Mouse (Mus musculus): ENCODE results near the gene Btg1. TPM values are rescaled to one million over a fixed set of nuclear protein-coding genes. Genes with fewer than 3 reads are reported as not detected.

The Btg1 gene
- polyA plus RNA-seq, 1 experiment from 2014 or later = 34.8 TPM

DNA sequence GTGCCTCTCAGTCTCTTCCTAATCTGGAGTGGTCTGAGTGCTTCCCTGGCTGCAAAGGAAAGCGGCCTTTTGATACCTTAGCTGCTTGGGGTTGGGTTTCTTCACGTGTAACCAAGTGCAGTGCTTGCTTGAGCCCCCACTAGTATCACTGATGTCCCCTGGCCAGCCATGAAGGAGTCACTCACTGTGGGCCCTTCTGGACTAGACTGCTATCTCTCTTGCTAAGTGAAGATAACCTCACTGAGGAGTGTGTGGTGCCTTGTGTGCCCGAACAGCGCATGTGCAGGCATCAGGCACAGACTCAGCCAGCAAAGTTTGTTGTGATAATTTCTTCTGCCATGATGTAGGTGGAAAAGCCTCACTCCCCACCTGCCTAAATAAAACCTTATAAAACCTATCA, 8.9 kb downstream of the Btg1 start:
- H3K9me3 ChIP-seq (ENCODE audit: control insufficient read depth, low read length) = no peaks in the 10 kb centered on the region
- no peak overlapping the region; the same call in 1 of the 2 replicates for H3K9ac ChIP-seq (ENCODE audit: low read depth, low read length)
- H3K27me3 ChIP-seq (replicated peaks; ENCODE audit: control insufficient read depth, insufficient read depth, low read length) = no peaks in the 10 kb centered on the region
- H3K4me2 ChIP-seq (ENCODE audit: low read length) = peak overlapping the region; percentile 66
- H3K36me3 ChIP-seq (ENCODE audit: control insufficient read depth, insufficient read depth, low read length) = no peaks in the 10 kb centered on the region
- 73% methylated on average over 4 of the region's 4 CpGs for WGBS
- ATAC-seq = 0 out of 2 replicates have a peak, but pooled peaks have one; percentile 29
- H3K27ac ChIP-seq (ENCODE audit: low read depth, low read length) = no peak overlapping the region
- peaks cover 37% of the 10 kb centered on the region for H3K4me1 ChIP-seq (ENCODE audit: control insufficient read depth, insufficient read depth, low read depth, low read length)
- no peak overlapping the region for H3K4me3 ChIP-seq (ENCODE audit: low read length)

DNA sequence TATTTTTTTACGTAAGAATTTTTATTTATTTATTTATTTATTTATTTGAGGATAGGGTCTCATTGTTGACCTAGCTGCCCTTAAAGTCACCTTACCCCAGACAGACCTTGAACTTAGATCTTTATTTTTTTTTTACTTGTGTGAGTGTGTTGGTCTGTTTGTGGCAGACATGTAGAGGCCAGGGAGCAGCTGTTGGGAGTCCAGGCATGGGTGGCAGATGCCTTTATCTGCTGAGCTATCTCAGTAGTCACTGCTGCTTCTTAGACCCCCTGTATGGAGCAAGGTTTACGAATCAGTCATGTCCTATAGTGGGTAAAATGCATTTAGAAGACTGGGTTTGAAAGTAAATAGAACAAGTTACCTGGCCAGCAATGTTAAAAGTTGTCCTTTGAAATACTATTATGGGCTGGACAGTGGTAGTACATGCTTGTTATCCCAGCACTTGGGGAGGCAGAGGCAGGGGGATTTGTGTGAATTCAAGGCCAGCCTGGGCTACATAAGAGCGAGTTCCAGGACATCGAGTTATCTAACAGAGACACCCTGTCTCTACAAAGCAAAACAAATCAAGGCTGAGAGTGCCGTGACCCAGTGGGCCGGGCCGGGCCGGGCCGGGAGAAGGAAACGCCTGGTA, 9.4 kb downstream of the Btg1 start:
- Histone ChIP-seq H3K27me3 (replicated peaks; ENCODE audit: control insufficient read depth, insufficient read depth, low read length) (no peaks in the 10 kb centered on the region), H3K9me3 (ENCODE audit: control insufficient read depth, low read length) (no peaks in the 10 kb centered on the region), H3K4me2 (ENCODE audit: low read length) (no peak overlapping the region), H3K9ac (ENCODE audit: low read depth, low read length) (no peak overlapping the region), H3K4me1 (ENCODE audit: control insufficient read depth, insufficient read depth, low read depth, low read length) (peaks cover 37% of the 10 kb centered on the region), H3K4me3 (ENCODE audit: low read length) (no peak overlapping the region), H3K36me3 (ENCODE audit: control insufficient read depth, insufficient read depth, low read length) (no peaks in the 10 kb centered on the region), H3K27ac (ENCODE audit: low read depth, low read length) (no peak overlapping the region)
- 96% methylated on average over 10 of the region's 10 CpGs for whole genome bisulfite sequencing
- ATAC-seq = no peak

DNA sequence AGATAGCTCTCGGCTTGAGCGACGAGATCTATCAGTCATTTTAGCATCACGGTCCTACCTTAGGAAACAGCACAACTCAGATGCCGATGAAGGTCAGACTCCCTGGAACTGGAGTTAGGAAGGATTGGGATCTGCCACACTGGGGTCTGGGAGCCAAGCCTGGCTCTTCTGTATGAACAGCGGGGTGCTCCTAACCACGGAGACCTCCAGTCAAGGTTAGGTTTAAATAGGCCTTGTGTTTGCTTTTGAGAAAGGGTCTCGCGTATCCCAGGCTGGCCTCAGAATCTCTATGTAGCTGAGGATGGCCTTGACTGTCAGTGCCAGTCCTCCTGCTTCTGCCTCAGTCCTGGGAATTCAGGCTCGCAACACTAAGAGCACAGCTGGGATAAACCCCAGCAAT, 10.5 kb downstream of the Btg1 start:
- Histone ChIP-seq H3K4me1 (ENCODE audit: control insufficient read depth, insufficient read depth, low read depth, low read length) (peaks cover 28% of the 10 kb centered on the region), H3K9me3 (ENCODE audit: control insufficient read depth, low read length) (no peaks in the 10 kb centered on the region), H3K27me3 (replicated peaks; ENCODE audit: control insufficient read depth, insufficient read depth, low read length) (no peaks in the 10 kb centered on the region), H3K4me2 (ENCODE audit: low read length) (no peak overlapping the region), H3K27ac (ENCODE audit: low read depth, low read length) (no peak overlapping the region), H3K4me3 (ENCODE audit: low read length) (no peak overlapping the region), H3K9ac (ENCODE audit: low read depth, low read length) (no peak overlapping the region), H3K36me3 (ENCODE audit: control insufficient read depth, insufficient read depth, low read length) (no peaks in the 10 kb centered on the region)
- WGBS = 92% methylated on average over 10 of the region's 10 CpGs
- ATAC-seq = no peak

DNA sequence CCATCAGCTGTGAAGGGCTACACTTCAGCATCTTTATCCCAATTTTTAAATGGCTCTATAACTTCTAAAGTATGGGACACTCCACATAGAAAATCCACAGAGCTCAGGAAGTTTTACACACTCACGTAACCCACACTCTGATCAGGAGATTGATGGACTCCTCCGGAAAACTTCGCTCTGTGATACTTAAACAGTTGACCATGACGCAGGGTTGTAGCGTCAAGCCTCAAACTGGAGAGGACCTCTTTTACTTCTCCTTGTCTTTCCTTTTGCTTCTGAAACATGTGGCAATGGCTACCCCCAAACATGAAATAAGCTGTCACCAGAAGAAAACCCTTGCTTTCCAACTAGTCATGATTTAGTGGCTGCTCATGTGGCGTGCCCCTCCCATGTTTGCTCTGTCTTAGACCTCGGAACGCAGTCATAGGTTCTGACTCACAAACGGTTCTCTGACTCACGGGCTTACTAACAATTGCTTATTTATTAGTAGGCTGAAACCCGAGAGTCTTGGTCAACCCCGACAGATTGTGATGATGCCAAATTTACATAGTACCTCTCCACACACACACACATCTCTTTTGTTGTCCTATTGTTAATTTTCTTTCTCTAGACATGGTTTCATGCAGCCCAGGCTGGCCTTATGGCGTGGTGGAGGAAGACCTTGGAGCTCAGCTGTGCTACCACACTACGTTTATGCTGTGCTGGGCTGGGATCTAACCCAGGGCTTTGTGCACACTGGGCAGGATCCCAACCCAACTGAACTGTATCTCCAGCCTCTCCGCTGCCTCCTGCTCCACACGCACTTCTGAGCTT, 11.5 kb downstream of the Btg1 start:
- H3K36me3 ChIP-seq (ENCODE audit: control insufficient read depth, insufficient read depth, low read length) = no peaks in the 10 kb centered on the region
- WGBS = 81% methylated on average over 16 of the region's 16 CpGs
- no peak overlapping the region for H3K4me2 ChIP-seq (ENCODE audit: low read length)
- H3K4me1 ChIP-seq (ENCODE audit: control insufficient read depth, insufficient read depth, low read depth, low read length) = peaks cover 20% of the 10 kb centered on the region
- no peak for ATAC-seq
- no peak overlapping the region for H3K27ac ChIP-seq (ENCODE audit: low read depth, low read length)
- no peaks in the 10 kb centered on the region for H3K9me3 ChIP-seq (ENCODE audit: control insufficient read depth, low read length)
- no peak overlapping the region for H3K4me3 ChIP-seq (ENCODE audit: low read length)
- H3K27me3 ChIP-seq (replicated peaks; ENCODE audit: control insufficient read depth, insufficient read depth, low read length) = no peaks in the 10 kb centered on the region
- H3K9ac ChIP-seq (ENCODE audit: low read depth, low read length) = no peak overlapping the region

DNA sequence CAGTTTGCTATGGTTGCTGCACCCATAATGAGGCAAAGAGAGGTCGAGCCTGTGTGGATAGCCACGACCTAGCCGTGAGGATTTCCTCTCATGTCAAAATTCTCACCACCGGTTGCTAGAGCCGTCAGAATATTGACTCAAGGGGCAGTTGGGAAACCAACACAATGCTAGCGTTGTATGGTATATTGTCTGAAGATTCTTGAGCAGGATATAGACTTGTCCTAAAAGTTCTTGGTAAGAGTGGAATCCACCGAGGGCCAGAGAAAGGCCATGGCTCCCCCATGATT, 12.1 kb downstream of the Btg1 start:
- H3K27me3 ChIP-seq (replicated peaks; ENCODE audit: control insufficient read depth, insufficient read depth, low read length) = no peaks in the 10 kb centered on the region
- H3K36me3 ChIP-seq (ENCODE audit: control insufficient read depth, insufficient read depth, low read length) = no peaks in the 10 kb centered on the region
- no peaks in the 10 kb centered on the region for H3K9me3 ChIP-seq (ENCODE audit: control insufficient read depth, low read length)
- peaks cover 16% of the 10 kb centered on the region for H3K4me1 ChIP-seq (ENCODE audit: control insufficient read depth, insufficient read depth, low read depth, low read length)
- H3K27ac ChIP-seq (ENCODE audit: low read depth, low read length) = no peak overlapping the region
- H3K4me2 ChIP-seq (ENCODE audit: low read length) = no peak overlapping the region
- 86% methylated on average over 7 of the region's 7 CpGs for WGBS
- ATAC-seq = no peak
- no peak overlapping the region for H3K9ac ChIP-seq (ENCODE audit: low read depth, low read length)
- H3K4me3 ChIP-seq (ENCODE audit: low read length) = no peak overlapping the region

DNA sequence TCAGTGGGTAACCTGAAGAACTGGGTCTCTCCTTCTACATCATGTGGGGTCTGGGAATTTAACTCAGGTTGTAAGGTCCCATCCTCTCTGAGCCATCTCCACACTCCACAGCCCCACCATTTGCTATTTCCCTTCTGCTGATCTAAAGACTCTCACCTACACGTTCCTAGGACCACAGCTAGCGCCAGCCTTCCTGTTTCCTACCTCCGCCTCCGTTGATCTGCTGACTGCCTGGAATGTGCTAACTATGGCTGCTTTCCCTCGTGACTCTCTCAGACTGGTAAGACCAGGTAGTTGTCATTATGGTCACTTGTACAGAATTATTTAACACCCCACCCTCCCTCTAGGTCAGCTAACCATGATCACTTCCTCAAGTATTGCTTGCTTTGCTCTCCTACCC, 13.3 kb downstream of the Btg1 start:
- Histone ChIP-seq H3K27me3 (replicated peaks; ENCODE audit: control insufficient read depth, insufficient read depth, low read length) (no peaks in the 10 kb centered on the region), H3K27ac (ENCODE audit: low read depth, low read length) (no peak overlapping the region), H3K36me3 (ENCODE audit: control insufficient read depth, insufficient read depth, low read length) (no peaks in the 10 kb centered on the region), H3K4me2 (ENCODE audit: low read length) (no peak overlapping the region), H3K4me3 (ENCODE audit: low read length) (no peak overlapping the region), H3K9me3 (ENCODE audit: control insufficient read depth, low read length) (no peaks in the 10 kb centered on the region), H3K4me1 (ENCODE audit: control insufficient read depth, insufficient read depth, low read depth, low read length) (peaks cover 9% of the 10 kb centered on the region), H3K9ac (ENCODE audit: low read depth, low read length) (no peak overlapping the region)
- 87% methylated on average over 5 of the region's 5 CpGs for WGBS
- no peak for ATAC-seq

DNA sequence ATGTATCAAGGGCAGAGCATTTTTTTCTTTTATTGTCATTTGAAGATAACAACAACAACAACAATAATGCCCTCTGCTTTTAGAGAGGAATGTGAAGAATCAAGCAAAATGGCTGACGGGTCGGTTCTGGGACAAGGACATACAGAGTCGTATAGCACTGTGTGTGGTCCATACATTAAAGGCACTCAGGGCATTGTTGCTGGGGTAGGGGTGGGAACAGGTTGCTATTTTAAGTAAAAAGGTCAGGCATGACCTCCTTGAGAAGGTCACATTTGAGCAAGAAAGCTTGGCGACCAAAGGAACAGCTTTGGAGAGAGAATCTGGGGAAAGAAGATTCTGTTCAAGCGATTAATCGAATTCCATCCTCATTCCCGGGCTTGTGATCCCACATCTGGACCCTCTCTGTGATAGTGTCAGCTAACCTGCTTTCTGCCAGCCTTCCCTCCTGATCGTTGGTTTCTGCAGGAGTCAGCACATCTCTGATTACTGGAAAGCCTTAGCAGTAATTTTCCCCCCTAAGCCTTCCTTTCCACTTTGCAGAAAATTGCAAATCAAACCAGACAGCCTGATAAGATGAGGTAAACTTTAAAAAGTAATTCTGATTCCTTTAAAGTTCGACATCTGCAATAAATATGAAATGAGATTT, 14.4 kb downstream of the Btg1 start:
- no peaks in the 10 kb centered on the region for H3K36me3 ChIP-seq (ENCODE audit: control insufficient read depth, insufficient read depth, low read length)
- H3K9ac ChIP-seq (ENCODE audit: low read depth, low read length) = no peak overlapping the region
- peaks cover 5% of the 10 kb centered on the region for H3K4me1 ChIP-seq (ENCODE audit: control insufficient read depth, insufficient read depth, low read depth, low read length)
- no peak overlapping the region for H3K4me3 ChIP-seq (ENCODE audit: low read length)
- H3K27ac ChIP-seq (ENCODE audit: low read depth, low read length) = no peak overlapping the region
- no peaks in the 10 kb centered on the region for H3K9me3 ChIP-seq (ENCODE audit: control insufficient read depth, low read length)
- no peak overlapping the region for H3K4me2 ChIP-seq (ENCODE audit: low read length)
- ATAC-seq = no peak
- 44% methylated on average over 9 of the region's 9 CpGs for WGBS
- H3K27me3 ChIP-seq (replicated peaks; ENCODE audit: control insufficient read depth, insufficient read depth, low read length) = no peaks in the 10 kb centered on the region

DNA sequence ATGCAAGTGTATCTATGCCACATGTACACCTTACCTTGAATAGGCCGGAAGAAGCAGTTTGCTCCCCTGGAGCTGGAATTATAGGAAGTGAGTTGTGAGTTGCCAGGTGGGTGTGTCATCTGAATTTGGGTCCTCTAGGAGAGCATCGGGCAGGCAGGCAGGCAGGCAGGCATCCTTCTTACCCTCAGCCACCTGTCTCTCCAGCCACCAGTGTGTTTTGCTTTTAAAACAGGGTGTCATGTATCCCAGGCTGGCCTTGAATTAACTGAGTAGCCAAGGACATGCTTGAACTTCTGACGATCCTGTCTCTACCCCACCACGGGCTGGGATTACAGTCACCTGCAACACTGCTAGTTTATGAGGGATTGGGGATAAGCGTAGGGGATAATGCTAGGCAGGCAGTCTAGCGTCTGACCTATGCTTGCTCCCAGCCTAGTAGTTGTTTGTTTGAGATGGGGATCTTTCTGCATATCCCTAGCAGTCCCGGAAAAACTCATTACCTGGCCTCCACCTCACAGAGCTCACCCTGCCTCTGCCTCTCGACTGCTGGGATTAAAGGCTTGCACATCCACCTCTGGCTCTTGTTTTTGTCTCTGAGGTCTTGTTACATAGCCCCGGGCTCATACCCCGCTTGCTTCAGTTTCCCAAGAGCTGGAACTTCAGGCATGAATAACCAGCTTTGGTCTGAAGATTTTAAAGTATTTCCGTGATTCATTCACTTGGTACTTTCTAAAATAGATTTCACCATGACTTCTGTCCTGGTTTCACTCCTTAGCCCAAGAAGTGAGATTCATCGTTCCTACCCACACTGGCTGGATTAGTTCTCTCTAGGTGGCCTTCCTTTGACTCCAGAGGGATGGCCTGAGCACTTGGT, 15.7 kb downstream of the Btg1 start:
- Histone ChIP-seq H3K27ac (ENCODE audit: low read depth, low read length) (no peak overlapping the region), H3K4me1 (ENCODE audit: control insufficient read depth, insufficient read depth, low read depth, low read length) (peaks cover 2% of the 10 kb centered on the region; the same call in 1 of the 2 replicates), H3K27me3 (replicated peaks; ENCODE audit: control insufficient read depth, insufficient read depth, low read length) (no peaks in the 10 kb centered on the region), H3K36me3 (ENCODE audit: control insufficient read depth, insufficient read depth, low read length) (no peaks in the 10 kb centered on the region), H3K9me3 (ENCODE audit: control insufficient read depth, low read length) (no peaks in the 10 kb centered on the region), H3K4me3 (ENCODE audit: low read length) (no peak overlapping the region), H3K4me2 (ENCODE audit: low read length) (no peak overlapping the region), H3K9ac (ENCODE audit: low read depth, low read length) (no peak overlapping the region)
- WGBS = 83% methylated on average over 12 of the region's 12 CpGs
- no peak for ATAC-seq

DNA sequence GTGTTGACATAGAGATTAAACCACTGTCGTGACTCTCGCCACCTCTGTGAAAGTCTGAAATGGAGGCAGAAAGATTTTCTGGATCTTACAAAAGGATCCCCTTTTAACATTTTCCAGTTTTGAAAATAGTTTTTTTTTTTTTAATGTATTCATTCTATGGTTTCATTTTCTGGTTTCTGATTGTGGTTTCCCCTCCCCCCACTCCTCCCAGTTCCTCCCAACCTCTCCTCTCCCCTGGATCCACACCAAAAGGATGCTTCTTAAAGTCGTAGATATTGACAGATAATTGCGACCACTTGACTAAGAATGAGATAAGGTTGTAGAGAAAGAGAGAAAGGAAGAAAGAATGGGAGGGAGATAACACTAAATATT, 16.3 kb downstream of the Btg1 start:
- H3K36me3 ChIP-seq (ENCODE audit: control insufficient read depth, insufficient read depth, low read length) = no peaks in the 10 kb centered on the region
- WGBS = 73% methylated on average over 4 of the region's 4 CpGs
- no peak overlapping the region for H3K9ac ChIP-seq (ENCODE audit: low read depth, low read length)
- no peak overlapping the region for H3K4me2 ChIP-seq (ENCODE audit: low read length)
- peaks cover 2% of the 10 kb centered on the region; the same call in 1 of the 2 replicates for H3K4me1 ChIP-seq (ENCODE audit: control insufficient read depth, insufficient read depth, low read depth, low read length)
- H3K27ac ChIP-seq (ENCODE audit: low read depth, low read length) = no peak overlapping the region
- no peak overlapping the region for H3K4me3 ChIP-seq (ENCODE audit: low read length)
- ATAC-seq = no peak
- H3K27me3 ChIP-seq (replicated peaks; ENCODE audit: control insufficient read depth, insufficient read depth, low read length) = no peaks in the 10 kb centered on the region
- no peaks in the 10 kb centered on the region for H3K9me3 ChIP-seq (ENCODE audit: control insufficient read depth, low read length)

Measured in hindbrain, embryonic 16.5 days (tissue).